Mouse (Mus musculus) lung, embryonic 14.5 days (tissue): ENCODE results near the gene Eif4e2. TPM values are rescaled to one million over a fixed set of nuclear protein-coding genes. Genes with fewer than 3 reads are reported as not detected.
A peak's percentile ranks its signal among the peaks of the same experiment; 100 is the strongest.

Experiments
- ATAC-seq: fragments of 200-750 bp; cut with Nextera tagmentation; 2 replicates; pipeline ENCODE4 v1.8.0; 2017; ENCODE audit warnings: mild to moderate bottlenecking, moderate TSS enrichment, moderate library complexity; ENCODE audit not compliant: insufficient read depth
- DNase-seq: peaks from one replicate; pipeline ENCODE4 v3.0.0-alpha.2; 2015
- H3K27ac ChIP-seq: fragments of 300-500 bp; sonication (generic); 2 replicates; pipeline ENCODE4 v1.5.1; 2014; ENCODE audit warnings: low read depth, mild to moderate bottlenecking, moderate library complexity
- H3K27me3 ChIP-seq: fragments of 300-500 bp; sonication (generic); 2 replicates; pipeline ENCODE4 v1.6.1; 2014; ENCODE audit warnings: low read length, control low read depth; ENCODE audit not compliant: insufficient read depth
- H3K36me3 ChIP-seq: fragments of 300-500 bp; sonication (generic); 2 replicates; pipeline ENCODE4 v1.6.1; 2014; ENCODE audit warnings: control low read depth; ENCODE audit not compliant: insufficient read depth
- H3K4me1 ChIP-seq: fragments of 300-500 bp; sonication (generic); 2 replicates; pipeline ENCODE4 v1.6.1; 2014; ENCODE audit warnings: antibody characterized with exemption, control low read depth; ENCODE audit not compliant: insufficient read depth
- H3K4me2 ChIP-seq: fragments of 300-500 bp; sonication (generic); 2 replicates; pipeline ENCODE4 v1.6.1; 2014; ENCODE audit warnings: mild to moderate bottlenecking
- H3K4me3 ChIP-seq: fragments of 300-500 bp; sonication (generic); 2 replicates; pipeline ENCODE4 v1.5.1; 2014; ENCODE audit warnings: low read depth, low read length
- H3K9ac ChIP-seq: fragments of 300-500 bp; sonication (generic); 2 replicates; pipeline ENCODE4 v1.6.1; 2014
- H3K9me3 ChIP-seq: fragments of 300-500 bp; sonication (generic); 2 replicates; pipeline ENCODE4 v1.6.1; 2016; ENCODE audit warnings: low read depth, low read length, control low read depth
- CTCF ChIP-seq: IDR thresholded peaks from 2 replicates; pipeline ENCODE4 v1.5.1; 2016; ENCODE audit warnings: antibody characterized with exemption, low read depth
- WGBS: fragments of 180-500 bp; shearing (Covaris S2); extraction: QIAGEN DNeasy Blood & Tissue Kit; methylation state at CpG from one replicate; pipeline ENCODE4 v1.1.7; 2014; 5-methylcytosine and 5-hydroxymethylcytosine counted together
- polyA plus RNA-seq: library from polyadenylated mRNA; unstranded; fragments of >200 nt; fragmentation: Nextera tagmentation; extraction: Ambion mirVana; gene quantifications from 2 replicates; pipeline ENCODE4 v1.2.1, GENCODE M21; 2014

Gene Eif4e2
- polyA plus RNA-seq, 1 experiment from 2014 or later: 160 TPM

DNA sequence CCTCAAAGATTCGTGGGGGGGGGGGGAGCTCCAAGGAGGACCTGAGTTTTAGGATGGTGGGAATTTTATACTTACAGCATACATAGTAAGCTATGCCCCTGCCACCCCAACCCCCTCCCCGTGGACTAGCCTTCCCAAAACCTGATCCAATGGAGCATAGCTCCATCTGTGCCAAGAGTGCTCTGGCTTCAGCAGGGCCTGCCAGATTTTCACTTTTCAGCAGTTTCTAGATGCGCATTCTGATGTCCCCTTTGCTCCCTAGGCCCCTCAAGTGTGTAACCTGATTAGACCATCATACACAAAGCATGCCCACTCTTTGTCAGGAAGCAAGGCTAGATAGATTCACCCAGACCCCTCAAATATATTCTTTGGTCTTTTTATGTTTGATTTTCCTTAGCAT, 56.5 kb downstream of the Eif4e2 start:
- Histone ChIP-seq H3K4me2 (no peak overlapping the region), H3K27me3 (peaks cover 25% of the 10 kb centered on the region), H3K9ac (no peak overlapping the region), H3K9me3 (no peaks in the 10 kb centered on the region), H3K36me3 (no peaks in the 10 kb centered on the region), H3K27ac (no peak overlapping the region), H3K4me3 (no peak overlapping the region), H3K4me1 (no peaks in the 10 kb centered on the region; the same call in 1 of the 2 replicates)
- no peak for TF ChIP-seq CTCF
- ATAC-seq (peak; percentile 21), DNase-seq (no peak)
- 21% methylated on average over 3 of the region's 3 CpGs for WGBS

DNA sequence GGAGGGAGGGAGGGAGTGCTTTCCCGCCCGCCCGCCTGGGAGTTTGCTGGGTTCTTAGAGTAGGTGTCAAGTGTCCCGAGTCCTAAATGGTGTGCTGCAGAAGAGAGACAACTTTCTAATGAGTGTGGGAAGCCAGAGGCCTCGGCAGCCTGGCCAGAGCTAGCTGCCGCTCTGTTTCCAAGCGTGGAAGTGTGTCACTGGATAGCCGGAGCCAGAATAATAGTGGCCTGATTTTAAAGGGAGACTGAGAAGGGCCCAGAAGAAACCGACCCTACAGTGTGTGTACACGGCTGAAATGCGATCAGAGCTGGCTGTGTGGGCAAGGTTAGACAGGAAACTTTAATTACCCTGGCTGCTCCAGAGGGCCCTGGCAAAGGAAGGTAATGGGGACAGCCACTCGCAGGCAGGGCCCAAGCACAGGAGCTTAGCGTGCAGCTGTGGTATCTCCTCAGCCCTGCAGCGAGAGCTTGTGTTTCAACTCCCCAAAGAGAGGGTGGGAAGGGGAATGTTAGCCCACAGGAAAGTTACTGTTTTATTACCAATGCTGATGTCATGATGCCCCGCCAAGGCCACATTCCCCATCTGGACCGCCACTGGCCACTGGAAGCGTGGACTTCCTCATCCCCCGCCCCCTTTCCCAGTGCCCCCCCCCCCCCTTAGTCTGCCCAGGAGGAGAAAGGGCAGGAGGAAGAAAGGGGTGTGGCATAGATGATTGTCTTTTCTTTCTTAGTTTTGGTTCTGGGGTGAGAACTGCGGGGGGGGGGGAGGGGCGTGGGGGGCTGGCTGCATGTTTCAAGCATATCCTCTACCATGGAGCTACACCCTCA, 57.1 kb downstream of the Eif4e2 start:
- DNase-seq (peak; percentile 42), ATAC-seq (peak; percentile 64)
- Histone ChIP-seq H3K4me1 (no peaks in the 10 kb centered on the region; the same call in 1 of the 2 replicates), H3K4me2 (peak overlapping the region; percentile 26; the same call in 1 of the 2 replicates), H3K4me3 (no peak overlapping the region), H3K27me3 (peaks cover 18% of the 10 kb centered on the region), H3K27ac (no peak overlapping the region; the same call in 1 of the 2 replicates), H3K9me3 (no peaks in the 10 kb centered on the region), H3K36me3 (no peaks in the 10 kb centered on the region), H3K9ac (no peak overlapping the region)
- 12% methylated on average over 20 of the region's 20 CpGs for WGBS
- no peak for TF ChIP-seq CTCF

DNA sequence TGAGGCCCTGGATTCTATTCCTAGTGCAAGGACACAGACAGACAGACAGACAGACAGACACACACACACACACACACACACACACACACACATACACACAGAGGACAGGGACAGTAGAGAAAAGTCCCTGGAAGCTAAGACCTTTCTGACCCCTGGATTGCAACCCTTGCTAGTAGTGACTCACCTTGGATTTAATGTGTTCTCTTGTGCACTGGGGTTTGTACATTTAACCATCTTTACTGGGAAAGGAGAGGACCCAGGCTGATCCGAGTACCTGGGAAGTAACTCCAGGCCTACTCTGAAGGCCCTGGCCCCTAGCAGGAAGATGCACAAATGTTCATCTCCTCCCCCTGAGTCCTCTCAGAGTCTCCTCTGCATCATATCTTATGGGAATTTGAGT, 57.9 kb downstream of the Eif4e2 start:
- Histone ChIP-seq H3K36me3 (no peaks in the 10 kb centered on the region), H3K4me2 (no peak overlapping the region), H3K27ac (no peak overlapping the region), H3K9me3 (no peaks in the 10 kb centered on the region), H3K4me1 (no peaks in the 10 kb centered on the region; the same call in 1 of the 2 replicates), H3K27me3 (peaks cover 11% of the 10 kb centered on the region), H3K4me3 (no peak overlapping the region), H3K9ac (no peak overlapping the region)
- ATAC-seq (no peak), DNase-seq (no peak)
- no peak for TF ChIP-seq CTCF
- 63% methylated on average over 1 of the region's 1 CpGs for WGBS

DNA sequence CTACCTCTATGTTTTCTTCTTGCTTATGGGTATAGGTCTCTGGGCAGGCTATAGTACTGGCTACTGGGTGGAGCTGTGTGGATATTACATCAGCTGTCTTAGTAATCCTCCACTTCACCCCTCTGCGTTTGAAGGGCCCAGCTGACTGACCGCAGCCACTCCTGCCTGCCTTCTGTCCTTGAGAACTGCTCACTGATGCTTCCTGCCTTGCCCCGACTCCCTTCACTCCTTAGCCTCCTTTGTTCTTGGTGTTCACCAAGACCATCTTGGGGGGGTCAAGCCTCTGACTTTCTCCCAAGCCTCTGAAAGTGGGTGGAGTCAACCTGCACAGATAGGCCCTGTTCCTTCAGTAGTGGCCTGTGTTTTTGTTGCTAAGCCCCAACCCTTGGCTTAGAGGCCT, 58.7 kb downstream of the Eif4e2 start:
- Histone ChIP-seq H3K27ac (no peak overlapping the region), H3K9me3 (no peaks in the 10 kb centered on the region), H3K9ac (no peak overlapping the region), H3K4me2 (no peak overlapping the region), H3K4me3 (no peak overlapping the region), H3K36me3 (no peaks in the 10 kb centered on the region), H3K27me3 (peaks cover 8% of the 10 kb centered on the region; the same call in 1 of the 2 replicates), H3K4me1 (no peaks in the 10 kb centered on the region; the same call in 1 of the 2 replicates)
- ATAC-seq: no peak
- WGBS: 60% methylated on average over 3 of the region's 3 CpGs
- DNase-seq: no peak
- no peak for TF ChIP-seq CTCF

DNA sequence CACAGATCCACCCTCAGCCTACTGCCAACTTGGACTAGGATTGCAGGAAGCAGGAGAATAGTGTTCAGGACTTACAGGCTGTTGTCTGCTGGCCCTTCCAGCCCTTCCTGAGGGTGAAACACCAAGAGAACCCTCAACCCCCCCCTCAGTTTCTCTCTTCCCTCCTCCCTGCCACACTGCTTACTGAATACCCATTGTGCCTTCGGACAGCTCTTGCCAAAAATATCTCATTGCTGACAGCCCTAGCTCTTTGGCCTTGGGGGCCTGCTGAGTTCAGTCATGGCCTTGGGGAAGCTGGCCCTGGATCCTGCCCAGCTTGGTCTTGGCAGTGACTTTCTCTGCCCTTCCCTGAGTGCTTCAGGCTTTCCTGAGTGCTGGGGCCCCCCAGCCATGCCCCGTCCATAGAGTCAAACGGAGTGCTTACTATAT, 59.8 kb downstream of the Eif4e2 start:
- H3K4me1 ChIP-seq: no peaks in the 10 kb centered on the region; the same call in 1 of the 2 replicates
- H3K4me2 ChIP-seq: no peak overlapping the region
- H3K9me3 ChIP-seq: no peaks in the 10 kb centered on the region
- H3K4me3 ChIP-seq: no peak overlapping the region
- no peak for TF ChIP-seq CTCF
- H3K9ac ChIP-seq: no peak overlapping the region
- no peaks in the 10 kb centered on the region for H3K36me3 ChIP-seq
- H3K27ac ChIP-seq: no peak overlapping the region
- WGBS: 69% methylated on average over 3 of the region's 3 CpGs
- ATAC-seq (no peak), DNase-seq (no peak)
- no peaks in the 10 kb centered on the region for H3K27me3 ChIP-seq

DNA sequence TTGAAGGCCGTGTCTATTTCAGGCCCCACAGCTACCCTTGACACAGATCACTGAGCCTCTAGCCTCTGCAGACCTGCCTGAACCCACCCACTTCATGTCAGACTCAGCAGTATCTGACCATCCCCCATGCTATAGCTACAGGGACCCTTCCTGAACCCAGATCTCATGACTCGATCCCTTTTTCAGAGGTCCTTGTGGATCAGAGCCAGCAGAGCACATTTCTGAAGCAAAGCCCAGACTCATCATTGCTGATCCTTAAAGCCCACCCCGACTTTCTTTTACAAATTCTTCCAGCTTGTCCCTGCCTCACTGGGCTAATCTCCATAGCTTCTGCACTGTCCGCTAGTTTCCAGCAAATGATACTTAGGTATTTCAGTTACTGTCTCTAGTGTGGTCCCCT, 60.4 kb downstream of the Eif4e2 start:
- ATAC-seq: no peak
- H3K9ac ChIP-seq: no peak overlapping the region
- TF ChIP-seq CTCF: no peak
- H3K4me1 ChIP-seq: no peaks in the 10 kb centered on the region; the same call in 1 of the 2 replicates
- H3K4me3 ChIP-seq: no peak overlapping the region
- H3K36me3 ChIP-seq: no peaks in the 10 kb centered on the region
- H3K27me3 ChIP-seq: no peaks in the 10 kb centered on the region
- WGBS: 66% methylated on average over 4 of the region's 4 CpGs
- H3K9me3 ChIP-seq: no peaks in the 10 kb centered on the region
- H3K4me2 ChIP-seq: no peak overlapping the region
- H3K27ac ChIP-seq: no peak overlapping the region
- DNase-seq: no peak

DNA sequence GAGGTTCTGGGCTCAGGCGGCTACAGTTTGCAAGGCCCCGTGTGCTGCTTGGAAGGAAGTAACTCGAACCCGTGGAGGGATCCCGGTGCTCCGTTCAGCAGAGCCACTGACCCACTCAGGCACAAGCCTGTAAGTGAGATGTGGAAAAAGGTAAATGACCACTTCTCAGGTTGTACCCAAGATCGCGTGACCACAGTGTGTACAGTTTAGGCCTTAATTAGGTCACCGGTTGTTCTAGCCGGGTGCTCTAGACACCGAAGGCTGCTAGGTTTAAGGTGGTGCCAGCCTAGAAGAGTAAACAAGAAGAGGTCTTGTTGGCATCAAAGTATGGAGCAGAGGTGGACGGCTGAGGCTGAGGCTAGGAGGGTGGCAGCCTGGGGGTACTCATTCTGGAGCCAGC, 61.4 kb downstream of the Eif4e2 start:
- 89% methylated on average over 12 of the region's 12 CpGs for WGBS
- H3K36me3 ChIP-seq: no peaks in the 10 kb centered on the region
- no peaks in the 10 kb centered on the region; the same call in 1 of the 2 replicates for H3K4me1 ChIP-seq
- DNase-seq (no peak), ATAC-seq (no peak)
- TF ChIP-seq CTCF: no peak
- no peaks in the 10 kb centered on the region for H3K9me3 ChIP-seq
- no peak overlapping the region for H3K4me2 ChIP-seq
- no peak overlapping the region for H3K27ac ChIP-seq
- H3K9ac ChIP-seq: no peak overlapping the region
- no peaks in the 10 kb centered on the region for H3K27me3 ChIP-seq
- no peak overlapping the region for H3K4me3 ChIP-seq
